12 mouse cellular contexts compared by ENCODE assay signal in genomic region chr11:116162146-116162545, GRCm38 (mm10). TPM values are rescaled to one million over a fixed set of nuclear protein-coding genes. Genes with fewer than 3 reads are reported as not detected.
DNase-seq lines count a peak whose midpoint lies in the region; ATAC-seq and TF ChIP-seq lines count a peak whose summit lies in the region.
"Had no signal": no experiment of that assay in that cellular context is flagged by ENCODE, and none has a peak within 500 bp of the region (broad histone marks: within the 10 kb centered on the region; RNA-seq: fewer than 3 reads in every experiment).

No protein-coding gene starts in this region.

- peaks cover 3% of the 10 kb centered on the region for H3K4me1 ChIP-seq in hindbrain, postnatal 0 days (ENCODE audit: insufficient read depth, low read length)
- peaks cover 40% of the 10 kb centered on the region for H3K4me1 ChIP-seq in hindbrain, embryonic 10.5 days (replicated peaks)
- peaks cover 62% of the 10 kb centered on the region for H3K4me1 ChIP-seq in E14TG2a.4 (replicated peaks; ENCODE audit: low read depth, low read length)
- H3K4me1 ChIP-seq in forebrain, embryonic 12.5 days: peaks cover 31% of the 10 kb centered on the region

- H3K4me2 ChIP-seq in hindbrain, postnatal 0 days (ENCODE audit: low read depth, low read length): no peak overlapping the region
- no peak overlapping the region for H3K4me2 ChIP-seq in forebrain, embryonic 12.5 days

- intact Hi-C loops in left cerebral cortex, postnatal 36 days (cut with DNase I): no loop called here

- 52% methylated on average over 10 of the region's 10 CpGs for WGBS in hindbrain, postnatal 0 days
- 82% methylated on average over 10 of the region's 10 CpGs for WGBS in hindbrain, embryonic 10.5 days
- WGBS in forebrain, embryonic 12.5 days: 68% methylated on average over 10 of the region's 10 CpGs

- peaks cover 13% of the 10 kb centered on the region; the same call in 1 of the 2 replicates for H3K36me3 ChIP-seq in hindbrain, postnatal 0 days (ENCODE audit: insufficient read depth, low read length)
- peaks cover 89% of the 10 kb centered on the region for H3K36me3 ChIP-seq in hindbrain, embryonic 10.5 days
- H3K36me3 ChIP-seq in E14TG2a.4 (ENCODE audit: insufficient read depth, low read length): peaks cover 49% of the 10 kb centered on the region
- peaks cover 74% of the 10 kb centered on the region for H3K36me3 ChIP-seq in forebrain, embryonic 12.5 days (replicated peaks)

- no peaks in the 10 kb centered on the region for H3K27me3 ChIP-seq in hindbrain, postnatal 0 days (ENCODE audit: insufficient read depth, low read length)
- H3K27me3 ChIP-seq in hindbrain, embryonic 10.5 days (ENCODE audit: insufficient read depth, poor library complexity, severe bottlenecking): no peaks in the 10 kb centered on the region
- peaks cover 9% of the 10 kb centered on the region; the same call in 1 of the 2 replicates for H3K27me3 ChIP-seq in E14TG2a.4 (ENCODE audit: insufficient read depth, low read length)
- no peaks in the 10 kb centered on the region for H3K27me3 ChIP-seq in forebrain, embryonic 12.5 days

- H3K4me3 ChIP-seq in hindbrain, postnatal 0 days (ENCODE audit: low read length): no peak overlapping the region
- no peak overlapping the region for H3K4me3 ChIP-seq in hindbrain, embryonic 10.5 days
- peak overlapping the region; percentile 61 for H3K4me3 ChIP-seq in E14TG2a.4 (replicated peaks; ENCODE audit: low read length)
- H3K4me3 ChIP-seq in forebrain, embryonic 12.5 days (replicated peaks): no peak overlapping the region
- H3K4me3 ChIP-seq: gastrocnemius, adult 2 months had no signal

- no peaks in the 10 kb centered on the region for H3K9me3 ChIP-seq in hindbrain, postnatal 0 days (ENCODE audit: low read length)
- no peaks in the 10 kb centered on the region for H3K9me3 ChIP-seq in hindbrain, embryonic 10.5 days
- H3K9me3 ChIP-seq in E14TG2a.4 (ENCODE audit: low read length): no peaks in the 10 kb centered on the region
- H3K9me3 ChIP-seq in forebrain, embryonic 12.5 days: no peaks in the 10 kb centered on the region

- DNase-seq in hindbrain, postnatal 0 days (ENCODE audit: low spot score): no peak
- DNase-seq in hindbrain, embryonic 10.5 days (ENCODE audit: low spot score): no peak
- peak; percentile 52 to 56 for DNase-seq in left cerebral cortex, postnatal 36 days (ENCODE audit: low spot score in 2 of 2)
- no peak for DNase-seq in urinary bladder, postnatal 36 days (ENCODE audit: low spot score in 2 of 2)
- DNase-seq in cerebellum, adult 11 months: no peak
- DNase-seq: cerebellum, adult 9-11 months; gastrocnemius, adult 2 months; heart, postnatal 14 days; lung, postnatal 14 days had no signal

- TF ChIP-seq CTCF in hindbrain, postnatal 0 days (IDR thresholded peaks at IDR 0.05; ENCODE audit: low read depth): no peak
- no peak for TF ChIP-seq CTCF in E14TG2a.4 (conservative IDR thresholded peaks at IDR 0.05; ENCODE audit: low read length)

- ATAC-seq in hindbrain, postnatal 0 days: peak; percentile 46; the same call in 1 of the 2 replicates
- no peak for ATAC-seq in forebrain, embryonic 12.5 days (ENCODE audit: low FRiP score)
- ATAC-seq in granulocyte monocyte progenitor cell, adult 5-6 weeks (replicated peaks; ENCODE audit: poor library complexity, severe bottlenecking): no peak

- H3K9ac ChIP-seq in hindbrain, postnatal 0 days (replicated peaks; ENCODE audit: low read length): no peak overlapping the region
- no peak overlapping the region for H3K9ac ChIP-seq in forebrain, embryonic 12.5 days

- H3K27ac ChIP-seq in hindbrain, postnatal 0 days: peak overlapping the region; percentile 32; the same call in 1 of the 2 replicates
- H3K27ac ChIP-seq in hindbrain, embryonic 10.5 days: no peak overlapping the region; the same call in 1 of the 2 replicates
- H3K27ac ChIP-seq in forebrain, embryonic 12.5 days: 0 out of 2 replicates have a peak overlapping the region, but pooled peaks have one; percentile 13
- H3K27ac ChIP-seq: gastrocnemius, adult 2 months had no signal

RNA-seq across cellular contexts. Expression of gene Fbf1, which starts 5.8 kb away (rescaled TPM):
- 68.1 and 73.5 TPM in 2 replicates for total RNA-seq in hindbrain, postnatal 0 days (2014; rRNA removed)
- polyA plus RNA-seq in hindbrain, postnatal 0 days (2015; fragmentation: Nextera tagmentation; extraction: Ambion mirVana): 33.8 and 35.3 TPM in 2 replicates
- 59.2 and 62.8 TPM in 2 replicates for polyA plus RNA-seq in hindbrain, embryonic 10.5 days (2016; fragmentation: Nextera tagmentation; extraction: Ambion mirVana)
- polyA plus RNA-seq in forebrain, embryonic 12.5 days (2016; fragmentation: Nextera tagmentation; extraction: Ambion mirVana): 80.8 and 85.2 TPM in 2 replicates
- 10 to 100 TPM; 65.5 to 98.0 TPM for total RNA-seq in left cerebral cortex, postnatal 36 days (2021)
- 14.1 and 22.2 TPM in 2 replicates for total RNA-seq in granulocyte monocyte progenitor cell, adult 5-6 weeks (2014; fragmentation: Nextera tagmentation)
- total RNA-seq in granulocyte monocyte progenitor cell, adult 5-6 weeks (2017): 15.3 and 22.8 TPM in 2 replicates

RNA-seq across cellular contexts. Expression of gene Mrpl38, which starts 23.5 kb away (rescaled TPM):
- 83.9 and 94.0 TPM in 2 replicates for total RNA-seq in hindbrain, postnatal 0 days (2014; rRNA removed)
- polyA plus RNA-seq in hindbrain, postnatal 0 days (2015; fragmentation: Nextera tagmentation; extraction: Ambion mirVana): 71.9 and 73.3 TPM in 2 replicates
- 108 and 114 TPM in 2 replicates for polyA plus RNA-seq in hindbrain, embryonic 10.5 days (2016; fragmentation: Nextera tagmentation; extraction: Ambion mirVana)
- polyA plus RNA-seq in forebrain, embryonic 12.5 days (2016; fragmentation: Nextera tagmentation; extraction: Ambion mirVana): 89.6 and 90.5 TPM in 2 replicates
- total RNA-seq in left cerebral cortex, postnatal 36 days (2021): 10 to 100 TPM; 58.3 to 62.1 TPM
- total RNA-seq in granulocyte monocyte progenitor cell, adult 5-6 weeks (2014; fragmentation: Nextera tagmentation): 52.1 and 60.1 TPM in 2 replicates
- 22.8 and 29.6 TPM in 2 replicates for total RNA-seq in granulocyte monocyte progenitor cell, adult 5-6 weeks (2017)

RNA-seq across cellular contexts. Expression of gene Trim65, which starts 31.2 kb away (rescaled TPM):
- 8.2 and 9.6 TPM in 2 replicates for total RNA-seq in hindbrain, postnatal 0 days (2014; rRNA removed)
- polyA plus RNA-seq in hindbrain, postnatal 0 days (2015; fragmentation: Nextera tagmentation; extraction: Ambion mirVana): 2.4 TPM in 2 replicates
- 1.8 and 2.0 TPM in 2 replicates for polyA plus RNA-seq in hindbrain, embryonic 10.5 days (2016; fragmentation: Nextera tagmentation; extraction: Ambion mirVana)
- polyA plus RNA-seq in forebrain, embryonic 12.5 days (2016; fragmentation: Nextera tagmentation; extraction: Ambion mirVana): 1.9 and 2.1 TPM in 2 replicates
- 1 to 10 TPM; 7.2 to 8.4 TPM for total RNA-seq in left cerebral cortex, postnatal 36 days (2021)
- total RNA-seq in granulocyte monocyte progenitor cell, adult 5-6 weeks (2014; fragmentation: Nextera tagmentation): 11.6 and 18.1 TPM in 2 replicates
- 3.7 and 7.0 TPM in 2 replicates for total RNA-seq in granulocyte monocyte progenitor cell, adult 5-6 weeks (2017)

RNA-seq across cellular contexts. Expression of gene Trim47, which starts 35.1 kb away (rescaled TPM):
- total RNA-seq in hindbrain, postnatal 0 days (2014; rRNA removed): 14.2 and 17.0 TPM in 2 replicates
- polyA plus RNA-seq in hindbrain, postnatal 0 days (2015; fragmentation: Nextera tagmentation; extraction: Ambion mirVana): 9.5 and 10.1 TPM in 2 replicates
- 3.1 and 4.3 TPM in 2 replicates for polyA plus RNA-seq in hindbrain, embryonic 10.5 days (2016; fragmentation: Nextera tagmentation; extraction: Ambion mirVana)
- polyA plus RNA-seq in forebrain, embryonic 12.5 days (2016; fragmentation: Nextera tagmentation; extraction: Ambion mirVana): 2.7 and 3.2 TPM in 2 replicates
- 1 to 10 TPM; 7.0 to 9.6 TPM for total RNA-seq in left cerebral cortex, postnatal 36 days (2021)
- total RNA-seq in granulocyte monocyte progenitor cell, adult 5-6 weeks (2014; fragmentation: Nextera tagmentation): 1.9 TPM in 1 of 2 replicates, not detected in the other
- total RNA-seq in granulocyte monocyte progenitor cell, adult 5-6 weeks (2017): 3.1 TPM in 1 of 2 replicates, not detected in the other

RNA-seq across cellular contexts. Expression of gene Ten1, which starts 36.5 kb away (rescaled TPM):
- total RNA-seq in hindbrain, postnatal 0 days (2014; rRNA removed): 66.6 and 74.8 TPM in 2 replicates
- 101 and 110 TPM in 2 replicates for polyA plus RNA-seq in hindbrain, postnatal 0 days (2015; fragmentation: Nextera tagmentation; extraction: Ambion mirVana)
- 68.5 and 78.9 TPM in 2 replicates for polyA plus RNA-seq in hindbrain, embryonic 10.5 days (2016; fragmentation: Nextera tagmentation; extraction: Ambion mirVana)
- 55.9 and 57.4 TPM in 2 replicates for polyA plus RNA-seq in forebrain, embryonic 12.5 days (2016; fragmentation: Nextera tagmentation; extraction: Ambion mirVana)
- total RNA-seq in left cerebral cortex, postnatal 36 days (2021): 10 to 100 TPM; 41.3 to 41.6 TPM
- total RNA-seq in granulocyte monocyte progenitor cell, adult 5-6 weeks (2014; fragmentation: Nextera tagmentation): 85.3 and 106 TPM in 2 replicates
- total RNA-seq in granulocyte monocyte progenitor cell, adult 5-6 weeks (2017): 28.5 and 31.9 TPM in 2 replicates

Comparison
In these comparisons a context has a peak if more than half of its experiments do, and no peak if none do; other contexts are left out.
1. DNase-seq: peak in left cerebral cortex, postnatal 36 days (2 of 2); none in hindbrain, postnatal 0 days (single experiment), hindbrain, embryonic 10.5 days (single experiment), urinary bladder, postnatal 36 days (0 of 2) and cerebellum, adult 11 months (single experiment).